Mouse (Mus musculus): ENCODE measurements at regions not wholly inside any gene's neighbourhood (a gene's known extent, or its start where the extent isn't known, plus 50 kb on each side); places are given as distances from the start of the nearest gene placed in this dataset.
A peak's percentile ranks its signal among the peaks of the same experiment; 100 is the strongest.

DNA sequence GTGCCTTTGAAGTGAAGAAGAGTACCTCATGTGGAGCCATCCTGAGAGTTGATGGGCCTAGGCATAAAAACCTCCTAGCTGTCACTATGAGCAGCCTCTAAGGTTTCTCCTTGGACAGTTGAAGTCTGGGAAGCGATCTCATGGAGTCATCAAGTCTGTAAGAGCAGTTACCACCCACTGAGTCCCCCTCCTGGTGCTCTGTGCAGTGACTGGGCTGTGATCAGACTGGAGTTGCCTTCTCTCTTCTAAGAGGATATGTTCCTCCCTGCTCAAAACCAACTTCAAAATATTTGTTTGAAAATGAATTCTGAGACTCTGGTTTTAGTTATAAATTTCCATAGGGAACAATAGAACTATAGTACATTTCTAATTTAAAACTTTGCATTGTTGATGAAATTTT lies 283.3 kb downstream of the Cetn3 start:
- Histone ChIP-seq H3K9me3 (ENCODE audit: control insufficient read depth, low read length) (no peaks in the 10 kb centered on the region), H3K4me1 (ENCODE audit: control insufficient read depth, insufficient read depth, low read length) (peaks cover 5% of the 10 kb centered on the region), H3K27me3 (replicated peaks; ENCODE audit: control insufficient read depth, insufficient read depth, low read length) (no peaks in the 10 kb centered on the region), H3K4me3 (ENCODE audit: low read depth, low read length) (no peak overlapping the region), H3K27ac (replicated peaks; ENCODE audit: low read depth, low read length) (peak overlapping the region; percentile 66), H3K36me3 (ENCODE audit: control insufficient read depth, insufficient read depth, low read length) (no peaks in the 10 kb centered on the region), H3K9ac (ENCODE audit: low read depth, low read length) (no peak overlapping the region), H3K4me2 (ENCODE audit: low read depth, low read length) (no peak overlapping the region)
- DNase-seq (ENCODE audit: low spot score): peak; percentile 69
- peak; percentile 50; the same call in 1 of the 2 replicates for ATAC-seq (ENCODE audit: low read depth)
- WGBS: 29% methylated on average over 1 of the region's 1 CpGs

DNA sequence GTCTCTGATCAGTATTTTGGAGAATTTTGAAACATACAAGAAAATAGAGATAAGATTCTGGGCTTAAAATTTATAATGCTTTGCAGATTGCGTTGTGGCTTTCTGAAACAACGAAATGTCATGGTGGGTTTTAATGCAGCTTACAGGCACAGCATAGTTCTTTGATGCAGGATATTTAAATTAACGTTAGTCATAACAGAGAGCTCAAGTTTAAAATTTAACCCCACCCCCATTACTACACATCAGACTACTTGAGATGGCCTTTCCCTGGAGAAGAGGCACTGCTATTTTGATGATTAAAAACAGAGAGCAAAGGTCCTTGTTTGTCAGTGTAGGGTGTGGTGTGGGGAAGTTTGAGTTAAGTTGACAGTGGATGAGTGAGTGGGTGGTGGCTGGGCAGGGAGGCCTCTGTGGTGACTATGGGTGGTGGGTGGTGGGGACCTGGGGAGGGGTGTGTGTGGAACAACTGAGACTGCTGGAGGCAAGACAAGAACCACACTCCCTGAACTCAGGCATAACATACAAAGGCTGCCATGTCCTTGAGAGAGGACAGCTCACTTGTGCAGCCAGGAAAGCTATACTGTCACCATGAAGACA lies 283.9 kb downstream of the Cetn3 start:
- H3K27ac ChIP-seq (replicated peaks; ENCODE audit: low read depth, low read length): no peak overlapping the region; the same call in 1 of the 2 replicates
- no peaks in the 10 kb centered on the region for H3K9me3 ChIP-seq (ENCODE audit: control insufficient read depth, low read length)
- 37% methylated on average over 3 of the region's 3 CpGs for WGBS
- H3K4me1 ChIP-seq (ENCODE audit: control insufficient read depth, insufficient read depth, low read length): peaks cover 5% of the 10 kb centered on the region
- peak; percentile 75 for DNase-seq (ENCODE audit: low spot score)
- H3K4me3 ChIP-seq (ENCODE audit: low read depth, low read length): no peak overlapping the region
- H3K9ac ChIP-seq (ENCODE audit: low read depth, low read length): no peak overlapping the region
- no peak overlapping the region for H3K4me2 ChIP-seq (ENCODE audit: low read depth, low read length)
- H3K27me3 ChIP-seq (replicated peaks; ENCODE audit: control insufficient read depth, insufficient read depth, low read length): no peaks in the 10 kb centered on the region
- no peaks in the 10 kb centered on the region for H3K36me3 ChIP-seq (ENCODE audit: control insufficient read depth, insufficient read depth, low read length)
- ATAC-seq (ENCODE audit: low read depth): peak; percentile 37; the same call in 1 of the 2 replicates

DNA sequence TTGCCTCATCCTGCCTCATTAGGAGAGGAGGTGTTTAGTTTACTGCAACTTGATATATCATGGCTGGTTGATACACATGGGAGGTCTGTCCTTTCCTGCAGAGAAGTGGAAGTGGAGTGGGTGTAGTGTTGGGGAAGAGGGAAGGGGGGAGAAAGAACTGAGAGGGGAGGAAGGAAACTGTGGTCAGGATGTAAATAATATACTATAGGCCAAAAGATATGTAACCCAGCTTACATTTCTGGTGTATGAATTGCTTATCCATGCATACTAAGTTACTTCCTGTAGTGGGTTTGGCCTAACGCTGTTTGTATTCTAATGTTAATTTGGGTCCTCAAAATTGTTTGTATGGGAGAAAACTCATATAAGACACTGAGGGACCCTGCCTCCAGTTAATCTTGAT lies 289.6 kb downstream of the Cetn3 start:
- Histone ChIP-seq H3K9me3 (ENCODE audit: control insufficient read depth, low read length) (no peaks in the 10 kb centered on the region), H3K9ac (ENCODE audit: low read depth, low read length) (no peak overlapping the region), H3K4me3 (ENCODE audit: low read depth, low read length) (no peak overlapping the region), H3K4me1 (ENCODE audit: control insufficient read depth, insufficient read depth, low read length) (peaks cover 2% of the 10 kb centered on the region), H3K36me3 (ENCODE audit: control insufficient read depth, insufficient read depth, low read length) (no peaks in the 10 kb centered on the region), H3K27me3 (replicated peaks; ENCODE audit: control insufficient read depth, insufficient read depth, low read length) (no peaks in the 10 kb centered on the region), H3K27ac (replicated peaks; ENCODE audit: low read depth, low read length) (no peak overlapping the region), H3K4me2 (ENCODE audit: low read depth, low read length) (no peak overlapping the region)
- DNase-seq (ENCODE audit: low spot score) (no peak), ATAC-seq (ENCODE audit: low read depth) (no peak)
- 82% methylated on average over 1 of the region's 1 CpGs for WGBS

DNA sequence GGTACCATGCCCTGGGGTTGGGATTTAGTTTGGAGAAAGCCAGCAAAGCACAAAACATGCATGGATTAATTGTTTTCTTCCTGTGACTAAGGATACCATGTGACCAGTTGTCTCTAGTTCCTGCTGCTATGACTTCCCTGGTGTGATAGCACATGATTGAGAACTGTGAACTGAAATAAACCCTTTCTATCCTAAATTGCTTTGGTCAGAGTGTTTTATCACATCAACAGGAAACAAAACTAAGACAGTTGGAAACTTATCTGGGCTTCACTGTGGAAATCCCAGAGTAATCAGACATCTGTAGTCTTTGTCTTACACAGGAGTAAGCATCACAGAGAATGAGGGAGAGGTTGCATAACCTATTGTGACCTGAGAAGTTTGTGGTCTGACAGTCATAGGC lies 290.5 kb downstream of the Cetn3 start:
- DNase-seq (ENCODE audit: low spot score) (no peak), ATAC-seq (ENCODE audit: low read depth) (no peak)
- no peaks in the 10 kb centered on the region for H3K9me3 ChIP-seq (ENCODE audit: control insufficient read depth, low read length)
- H3K27ac ChIP-seq (replicated peaks; ENCODE audit: low read depth, low read length): no peak overlapping the region
- H3K36me3 ChIP-seq (ENCODE audit: control insufficient read depth, insufficient read depth, low read length): no peaks in the 10 kb centered on the region
- H3K27me3 ChIP-seq (replicated peaks; ENCODE audit: control insufficient read depth, insufficient read depth, low read length): no peaks in the 10 kb centered on the region
- no peak overlapping the region for H3K4me2 ChIP-seq (ENCODE audit: low read depth, low read length)
- no peak overlapping the region for H3K9ac ChIP-seq (ENCODE audit: low read depth, low read length)
- no peaks in the 10 kb centered on the region for H3K4me1 ChIP-seq (ENCODE audit: control insufficient read depth, insufficient read depth, low read length)
- no peak overlapping the region for H3K4me3 ChIP-seq (ENCODE audit: low read depth, low read length)

DNA sequence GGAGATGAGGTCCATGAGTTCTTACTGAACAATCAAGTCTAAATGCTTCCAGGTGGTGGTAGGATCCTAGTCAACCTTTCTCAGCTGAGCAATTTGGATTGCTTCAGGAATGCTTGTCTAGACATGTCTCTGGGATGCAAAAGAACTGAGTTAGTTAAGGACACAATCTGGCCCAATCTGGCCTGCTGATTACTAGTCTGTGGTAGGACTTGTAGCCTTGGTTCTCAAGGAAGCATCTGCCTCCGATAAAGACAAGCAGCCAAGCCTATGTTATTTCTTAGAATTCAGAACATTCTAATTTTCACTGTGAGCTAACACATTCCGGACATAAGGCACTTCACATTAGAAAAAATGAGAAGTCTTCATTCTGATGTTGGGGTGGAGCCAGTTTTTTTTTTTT lies 298.5 kb downstream of the Cetn3 start:
- Histone ChIP-seq H3K4me1 (ENCODE audit: control insufficient read depth, insufficient read depth, low read length) (no peaks in the 10 kb centered on the region), H3K4me2 (ENCODE audit: low read depth, low read length) (no peak overlapping the region), H3K27me3 (replicated peaks; ENCODE audit: control insufficient read depth, insufficient read depth, low read length) (no peaks in the 10 kb centered on the region), H3K36me3 (ENCODE audit: control insufficient read depth, insufficient read depth, low read length) (no peaks in the 10 kb centered on the region), H3K9ac (ENCODE audit: low read depth, low read length) (no peak overlapping the region), H3K4me3 (ENCODE audit: low read depth, low read length) (no peak overlapping the region), H3K27ac (replicated peaks; ENCODE audit: low read depth, low read length) (no peak overlapping the region), H3K9me3 (ENCODE audit: control insufficient read depth, low read length) (no peaks in the 10 kb centered on the region)
- 85% methylated on average over 2 of the region's 2 CpGs for WGBS
- no peak for DNase-seq (ENCODE audit: low spot score)
- no peak for ATAC-seq (ENCODE audit: low read depth)

DNA sequence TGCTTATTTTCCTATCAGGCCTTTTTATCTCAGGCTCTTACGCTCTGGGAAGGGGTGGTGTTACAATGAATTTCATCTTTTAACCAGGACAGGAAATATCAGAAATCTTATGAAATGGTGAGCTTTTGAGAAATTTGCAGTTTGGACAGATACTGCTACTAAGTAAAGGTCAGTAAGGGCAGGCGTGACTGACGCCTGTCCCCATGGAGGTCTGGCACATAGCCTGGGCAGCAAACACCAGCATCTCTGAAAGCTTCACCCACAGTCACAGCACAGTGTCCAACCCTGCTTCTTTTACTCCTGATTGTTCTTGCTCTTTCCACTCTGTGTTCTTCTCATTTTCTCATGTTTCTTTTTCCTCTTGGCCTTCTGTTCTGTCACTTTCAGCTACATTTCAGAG lies 304.8 kb downstream of the Cetn3 start:
- no peaks in the 10 kb centered on the region for H3K9me3 ChIP-seq (ENCODE audit: control insufficient read depth, low read length)
- no peak overlapping the region for H3K27ac ChIP-seq (replicated peaks; ENCODE audit: low read depth, low read length)
- DNase-seq (ENCODE audit: low spot score) (no peak), ATAC-seq (ENCODE audit: low read depth) (no peak)
- H3K4me2 ChIP-seq (ENCODE audit: low read depth, low read length): no peak overlapping the region
- no peaks in the 10 kb centered on the region for H3K36me3 ChIP-seq (ENCODE audit: control insufficient read depth, insufficient read depth, low read length)
- peaks cover 4% of the 10 kb centered on the region; the same call in 1 of the 2 replicates for H3K4me1 ChIP-seq (ENCODE audit: control insufficient read depth, insufficient read depth, low read length)
- H3K27me3 ChIP-seq (replicated peaks; ENCODE audit: control insufficient read depth, insufficient read depth, low read length): no peaks in the 10 kb centered on the region
- WGBS: 61% methylated on average over 3 of the region's 3 CpGs
- H3K9ac ChIP-seq (ENCODE audit: low read depth, low read length): no peak overlapping the region
- H3K4me3 ChIP-seq (ENCODE audit: low read depth, low read length): no peak overlapping the region

DNA sequence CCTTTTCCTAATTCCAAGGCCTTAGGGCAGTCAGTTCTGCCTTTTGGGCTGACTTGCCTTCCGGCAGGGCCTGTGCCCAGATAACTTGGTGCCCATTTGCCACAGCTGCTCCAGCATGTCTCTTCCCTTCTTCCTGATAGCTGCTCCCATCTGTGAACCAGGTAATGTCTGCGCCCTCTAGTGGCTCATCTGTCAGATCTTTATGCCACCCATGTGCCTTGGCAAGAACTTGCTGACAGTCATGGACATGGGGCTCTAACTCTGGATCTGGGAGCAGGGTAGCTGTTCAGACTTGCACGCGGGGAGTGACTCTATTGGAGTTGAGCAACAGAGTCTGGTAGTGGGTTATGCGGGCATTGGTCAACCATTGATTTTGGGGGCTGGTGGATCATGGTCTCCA lies 309.3 kb downstream of the Cetn3 start:
- Histone ChIP-seq H3K27me3 (replicated peaks; ENCODE audit: control insufficient read depth, insufficient read depth, low read length) (no peaks in the 10 kb centered on the region), H3K4me2 (ENCODE audit: low read depth, low read length) (no peak overlapping the region), H3K4me1 (ENCODE audit: control insufficient read depth, insufficient read depth, low read length) (peaks cover 4% of the 10 kb centered on the region; the same call in 1 of the 2 replicates), H3K27ac (replicated peaks; ENCODE audit: low read depth, low read length) (no peak overlapping the region), H3K9me3 (ENCODE audit: control insufficient read depth, low read length) (no peaks in the 10 kb centered on the region), H3K4me3 (ENCODE audit: low read depth, low read length) (no peak overlapping the region), H3K9ac (ENCODE audit: low read depth, low read length) (no peak overlapping the region), H3K36me3 (ENCODE audit: control insufficient read depth, insufficient read depth, low read length) (no peaks in the 10 kb centered on the region)
- ATAC-seq (ENCODE audit: low read depth): no peak
- 77% methylated on average over 5 of the region's 5 CpGs for WGBS
- DNase-seq (ENCODE audit: low spot score): peak; percentile 17

DNA sequence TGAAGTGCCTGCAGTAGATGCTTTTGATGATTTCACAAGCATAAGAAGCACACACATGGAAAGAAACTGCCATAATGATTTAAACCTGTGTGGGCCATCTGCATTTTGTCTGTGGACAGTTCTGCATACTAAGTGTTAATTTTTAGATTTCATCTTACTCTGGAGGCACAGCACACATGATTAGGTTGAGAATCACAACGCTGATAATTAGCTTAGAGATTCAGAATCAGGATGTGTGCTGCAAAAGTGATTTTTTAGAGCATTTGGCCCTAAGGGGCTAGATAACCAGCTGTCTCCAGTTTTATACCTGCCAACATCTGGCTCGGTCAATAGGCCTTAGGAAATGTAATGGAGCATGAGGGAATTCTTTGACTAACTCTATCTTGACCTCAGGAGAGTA lies 323.2 kb downstream of the Cetn3 start:
- Histone ChIP-seq H3K27ac (replicated peaks; ENCODE audit: low read depth, low read length) (no peak overlapping the region), H3K27me3 (replicated peaks; ENCODE audit: control insufficient read depth, insufficient read depth, low read length) (no peaks in the 10 kb centered on the region), H3K4me2 (ENCODE audit: low read depth, low read length) (no peak overlapping the region), H3K9me3 (ENCODE audit: control insufficient read depth, low read length) (no peaks in the 10 kb centered on the region), H3K4me3 (ENCODE audit: low read depth, low read length) (no peak overlapping the region), H3K36me3 (ENCODE audit: control insufficient read depth, insufficient read depth, low read length) (no peaks in the 10 kb centered on the region), H3K9ac (ENCODE audit: low read depth, low read length) (no peak overlapping the region), H3K4me1 (ENCODE audit: control insufficient read depth, insufficient read depth, low read length) (no peaks in the 10 kb centered on the region)
- ATAC-seq (ENCODE audit: low read depth) (no peak), DNase-seq (ENCODE audit: low spot score) (no peak)
- 41% methylated on average over 2 of the region's 2 CpGs for WGBS
